Mouse (Mus musculus) CH12.LX (cell line): ENCODE data around the gene Pgm3. TPM values are rescaled to one million over a fixed set of nuclear protein-coding genes. Genes with fewer than 3 reads are reported as not detected.
A peak's percentile ranks its signal among the peaks of the same experiment; 100 is the strongest.

ENCODE experiments used
- DNase-seq: peaks from one replicate; pipeline ENCODE4 v3.0.0-alpha.2; 2013; ENCODE audit errors: extremely low read depth
- H3K27ac ChIP-seq: 2 replicates; pipeline ENCODE4 v1.5.1; 2012; ENCODE audit warnings: low read depth, mild to moderate bottlenecking, control low read depth, moderate library complexity; ENCODE audit not compliant: insufficient read depth
- H3K27me3 ChIP-seq: replicated peaks from 2 replicates; pipeline ENCODE3; 2012; ENCODE audit warnings: inconsistent platforms
- H3K36me3 ChIP-seq, 2 experiments: replicated peaks in 1 of 2; 2 replicates each; pipeline versions ENCODE3 to v1.6.1; 2012; ENCODE audit warnings: inconsistent platforms in 1 of 2, low read length in 1 of 2, mild to moderate bottlenecking in 1 of 2, mixed read lengths in 1 of 2, moderate library complexity in 1 of 2; ENCODE audit not compliant: control insufficient read depth in 1 of 2, insufficient read depth in 1 of 2
- H3K4me1 ChIP-seq, 2 experiments: 2 replicates each; pipeline ENCODE4 v1.6.1; 2012; ENCODE audit warnings: inconsistent platforms in 1 of 2, moderate library complexity in 1 of 2; ENCODE audit not compliant: insufficient read depth in 2 of 2, control insufficient read depth in 1 of 2
- H3K4me2 ChIP-seq: 2 replicates; pipeline ENCODE4 v1.6.1; 2012; ENCODE audit warnings: low read depth, mild to moderate bottlenecking, control low read depth; ENCODE audit not compliant: poor library complexity, insufficient read depth, severe bottlenecking
- H3K4me3 ChIP-seq, 3 experiments: fragments of 150-350 bp in 1 of 3; sonication (generic) in 1 of 3; replicated peaks in 1 of 3; 2 replicates each; pipeline versions ENCODE3 to v1.5.1; 2011 to 2012; ENCODE audit warnings: low read depth in 2 of 3, low read length in 2 of 3, mild to moderate bottlenecking in 2 of 3, moderate library complexity in 2 of 3, control low read depth in 1 of 3, improper control_type of control experiment in 1 of 3, inconsistent platforms in 1 of 3, mixed read lengths in 1 of 3; ENCODE audit not compliant: poor library complexity in 1 of 3
- H3K79me2 ChIP-seq: replicated peaks from 2 replicates; pipeline ENCODE4 v1.6.1; 2012; ENCODE audit warnings: mild to moderate bottlenecking, moderate library complexity; ENCODE audit not compliant: control insufficient read depth, poor library complexity, insufficient read depth, severe bottlenecking; ENCODE audit errors: extremely low read depth
- H3K9ac ChIP-seq: 2 replicates; pipeline ENCODE4 v1.6.1; 2012; ENCODE audit warnings: low read depth, mild to moderate bottlenecking, control low read depth, moderate library complexity; ENCODE audit not compliant: insufficient read depth
- H3K9me3 ChIP-seq: replicated peaks from 2 replicates; pipeline ENCODE3; 2012; ENCODE audit warnings: low read length, inconsistent platforms, mixed read lengths
- CHD1 ChIP-seq: IDR thresholded peaks from 2 replicates; pipeline ENCODE4 v1.6.1; 2012; ENCODE audit warnings: low read depth, low read length, improper control_type of control experiment, inconsistent platforms
- ELF1 ChIP-seq: IDR thresholded peaks from 2 replicates; pipeline ENCODE4 v1.6.1; 2014; ENCODE audit warnings: low read depth, mild to moderate bottlenecking, inconsistent platforms, low read length, improper control_type of control experiment
- EP300 ChIP-seq: IDR thresholded peaks from 2 replicates; pipeline ENCODE4 v1.6.1; 2011; ENCODE audit warnings: low read length, improper control_type of control experiment
- ETS1 ChIP-seq: conservative IDR thresholded peaks from 2 replicates; pipeline ENCODE4 v1.6.1; 2012; ENCODE audit warnings: low read depth, mild to moderate bottlenecking, inconsistent platforms, low read length, improper control_type of control experiment, moderate library complexity
- GABPA ChIP-seq: IDR thresholded peaks from 2 replicates; pipeline ENCODE4 v1.6.1; 2012; ENCODE audit warnings: low read depth, low read length, improper control_type of control experiment, inconsistent platforms; ENCODE audit not compliant: insufficient replicate concordance
- IRF4 ChIP-seq: IDR thresholded peaks from 2 replicates; pipeline ENCODE4 v1.6.1; 2014; ENCODE audit warnings: low read depth, mild to moderate bottlenecking, inconsistent platforms, low read length, improper control_type of control experiment
- JUND ChIP-seq: conservative IDR thresholded peaks from 2 replicates; pipeline ENCODE4 v1.6.1; 2011; ENCODE audit warnings: low read depth, low read length, improper control_type of control experiment
- KAT2A ChIP-seq: IDR thresholded peaks from 2 replicates; pipeline ENCODE4 v1.6.1; 2012; ENCODE audit warnings: low read length, improper control_type of control experiment, inconsistent platforms; ENCODE audit not compliant: insufficient replicate concordance
- MAX ChIP-seq: IDR thresholded peaks from 2 replicates; pipeline ENCODE4 v1.6.1; 2011; ENCODE audit warnings: low read length, improper control_type of control experiment
- MEF2A ChIP-seq: IDR thresholded peaks from 2 replicates; pipeline ENCODE4 v1.6.1; 2014; ENCODE audit warnings: low read depth, mild to moderate bottlenecking, inconsistent platforms, low read length, improper control_type of control experiment, borderline replicate concordance
- POLR2A ChIP-seq: IDR thresholded peaks from 2 replicates; pipeline ENCODE4 v1.6.1; 2011; ENCODE audit warnings: low read depth, mild to moderate bottlenecking, improper control_type of control experiment, low read length
- POLR2AphosphoS2 ChIP-seq: IDR thresholded peaks from 2 replicates; pipeline ENCODE4 v1.6.1; 2011; ENCODE audit warnings: low read depth, low read length, improper control_type of control experiment
- RAD21 ChIP-seq: IDR thresholded peaks from 2 replicates; pipeline ENCODE4 v1.6.1; 2011; ENCODE audit warnings: low read depth, mild to moderate bottlenecking, low read length, improper control_type of control experiment, moderate library complexity
- RCOR1 ChIP-seq: conservative IDR thresholded peaks from 2 replicates; pipeline ENCODE4 v1.6.1; 2012; ENCODE audit warnings: low read depth, mild to moderate bottlenecking, inconsistent platforms, low read length, improper control_type of control experiment
- SIN3A ChIP-seq: IDR thresholded peaks from 2 replicates; pipeline ENCODE4 v1.6.1; 2012; ENCODE audit warnings: low read length, improper control_type of control experiment, inconsistent platforms
- TCF12 ChIP-seq: IDR thresholded peaks from 2 replicates; pipeline ENCODE4 v1.6.1; 2014; ENCODE audit warnings: low read depth, mild to moderate bottlenecking, inconsistent platforms, low read length, improper control_type of control experiment
- UBTF ChIP-seq: IDR thresholded peaks from 2 replicates; pipeline ENCODE4 v1.6.1; 2012; ENCODE audit warnings: low read depth, mild to moderate bottlenecking, inconsistent platforms, low read length, improper control_type of control experiment, moderate library complexity
- USF1 ChIP-seq: IDR thresholded peaks from 2 replicates; pipeline ENCODE4 v1.6.1; 2014; ENCODE audit warnings: low read depth, mild to moderate bottlenecking, inconsistent platforms, low read length, improper control_type of control experiment
- USF2 ChIP-seq: conservative IDR thresholded peaks from 2 replicates; pipeline ENCODE4 v1.6.1; 2011; ENCODE audit warnings: low read depth, low read length, improper control_type of control experiment
- ZMIZ1 ChIP-seq: IDR thresholded peaks from 2 replicates; pipeline ENCODE4 v1.6.1; 2012; ENCODE audit warnings: low read depth, mild to moderate bottlenecking, inconsistent platforms, low read length, improper control_type of control experiment
- ZNF384 ChIP-seq: IDR thresholded peaks from 2 replicates; pipeline ENCODE4 v1.6.1; 2012; ENCODE audit warnings: low read depth, low read length, improper control_type of control experiment, inconsistent platforms
- dilution Hi-C: fragments of 300-500 bp; cut with MboI; formaldehyde crosslinking; loops from 2 replicates; pipeline ENCODE4 v1.14.3; 2020; ENCODE audit warnings: low sequenced_read_pairs; ENCODE audit not compliant: extremely low pct_unique_long_range_greater_than_20kb, extremely low pct_ligation_motif_present
- in situ Hi-C: fragments of 300-500 bp; cut with MboI; formaldehyde crosslinking; loops from 3 replicates; pipeline ENCODE4 v1.14.3; 2019; ENCODE audit warnings: low sequenced_read_pairs, low pct_ligation_motif_present, low pct_unique_long_range_greater_than_20kb, mixed read lengths
- polyA plus RNA-seq: library from polyadenylated mRNA; unstranded; fragments of >175 nt; gene quantifications from 2 replicates; pipeline ENCODE4 v1.2.1, GENCODE M21; 2012; ENCODE audit warnings: low read depth; ENCODE audit not compliant: insufficient read length
- total RNA-seq, 2 experiments: library from RNA; depleted of rRNA; stranded (reverse); fragments of 300-350 nt in 1 of 2; fragments of >200 nt in 1 of 2; gene quantifications; 2 replicates each; pipeline ENCODE4 v1.2.3; 2012 to 2014

Gene Pgm3
- total and polyA plus RNA-seq, 3 experiments: 27.4 to 31.5 (median 28.8) TPM

DNA sequence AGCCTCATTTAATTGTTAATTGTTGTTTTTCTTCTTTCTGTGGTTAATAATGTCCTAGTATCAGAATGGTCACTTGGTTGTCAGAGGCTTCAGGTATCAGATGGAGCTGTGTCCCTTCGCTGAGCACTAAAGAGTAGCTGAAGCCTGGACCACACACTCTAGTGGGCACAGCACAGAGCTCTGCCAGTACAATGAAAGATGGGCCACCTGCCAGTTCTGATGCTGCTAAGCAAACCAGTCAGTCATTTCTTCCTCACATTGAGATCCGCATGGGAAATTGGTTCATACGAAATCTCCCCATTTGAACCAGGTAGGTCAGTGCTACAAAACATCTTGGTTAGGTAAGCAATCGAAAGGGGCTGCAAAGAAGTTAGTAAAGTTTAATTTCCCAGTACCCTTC, 17.0 kb downstream of the Pgm3 start:
- Histone ChIP-seq H3K79me2 (no peaks in the 10 kb centered on the region), H3K27ac (no peak overlapping the region), H3K9me3 (no peaks in the 10 kb centered on the region), H3K27me3 (no peaks in the 10 kb centered on the region)
- DNase-seq: no peak
- TF ChIP-seq IRF4 (no peak), RAD21 (no peak), GABPA (no peak), UBTF (no peak), USF1 (no peak), USF2 (no peak), MAX (no peak), POLR2AphosphoS2 (no peak), KAT2A (no peak), ETS1 (no peak), EP300 (no peak)
- TF ChIP-seq, all 38 proteins: peak for 0
- no peak overlapping the region for H3K4me3 ChIP-seq
- H3K4me1 ChIP-seq: no peaks in the 10 kb centered on the region
- in situ Hi-C loops: loop anchor here (25.0 kb wide), 1 partner anchor 817 kb away; the partner anchor contains the start of gene Ibtk
- no peak overlapping the region for H3K4me2 ChIP-seq
- H3K9ac ChIP-seq: no peak overlapping the region
- H3K36me3 ChIP-seq: peaks cover 62 to 91% of the 10 kb centered on the region in 2 experiments
- dilution Hi-C loops: no loop called here

DNA sequence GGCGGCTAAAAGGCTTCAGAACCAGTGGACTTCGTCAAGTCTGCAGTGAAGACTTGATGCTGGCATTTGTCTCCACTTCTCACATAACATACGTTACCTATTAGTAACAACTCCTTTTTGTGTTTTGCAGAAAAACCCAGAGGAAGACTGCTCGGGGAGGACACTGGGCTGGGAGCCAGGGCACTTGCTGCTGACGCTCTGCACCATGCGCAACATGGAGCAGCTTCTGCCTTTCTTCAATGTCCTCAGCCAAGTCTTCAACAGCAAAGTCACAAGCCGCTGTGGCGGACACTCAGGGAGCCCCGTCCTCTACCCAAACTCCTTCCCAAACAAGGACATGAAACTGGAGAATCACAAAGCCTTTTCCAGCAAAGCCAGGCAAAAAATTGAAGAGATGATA, 17.8 kb downstream of the Pgm3 start:
- Histone ChIP-seq H3K4me2 (no peak overlapping the region), H3K36me3 (peaks cover 66 to 90% of the 10 kb centered on the region in 2 experiments), H3K27me3 (no peaks in the 10 kb centered on the region), H3K9ac (no peak overlapping the region), H3K27ac (no peak overlapping the region), H3K4me1 (no peaks in the 10 kb centered on the region), H3K4me3 (no peak overlapping the region), H3K79me2 (no peaks in the 10 kb centered on the region), H3K9me3 (no peaks in the 10 kb centered on the region)
- TF ChIP-seq POLR2AphosphoS2 (0 out of 2 replicates have a peak, but pooled peaks have one; percentile 24), TCF12 (no peak), RCOR1 (no peak)
- in situ Hi-C loops (loop anchor here (25.0 kb wide), 1 partner anchor 817 kb away; the partner anchor contains the start of gene Ibtk), dilution Hi-C loops (no loop called here)
- no peak for DNase-seq

DNA sequence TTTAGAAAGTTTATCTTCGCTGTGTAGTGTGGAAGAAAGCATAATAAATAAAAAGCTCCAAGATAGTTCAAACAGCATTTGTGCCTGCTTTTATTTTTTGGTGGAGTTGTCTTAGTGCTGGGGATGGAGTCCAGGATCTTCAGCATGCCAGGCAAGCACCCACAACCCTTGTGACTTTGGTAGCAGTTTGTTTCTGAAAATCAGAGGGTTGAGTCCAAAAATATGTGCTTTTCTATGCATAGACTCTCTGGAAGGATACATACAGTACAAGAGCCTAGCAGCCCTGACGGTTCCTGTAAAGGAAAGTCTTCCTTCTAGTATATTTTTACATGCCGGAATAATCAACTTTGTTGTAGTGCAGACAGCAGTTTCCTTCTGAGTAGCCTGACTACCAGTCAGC, 20.9 kb downstream of the Pgm3 start:
- Histone ChIP-seq H3K9me3 (no peaks in the 10 kb centered on the region), H3K4me1 (no peaks in the 10 kb centered on the region), H3K27ac (no peak overlapping the region), H3K4me3 (no peak overlapping the region), H3K27me3 (no peaks in the 10 kb centered on the region), H3K9ac (no peak overlapping the region), H3K36me3 (peaks cover 62 to 86% of the 10 kb centered on the region in 2 experiments), H3K4me2 (no peak overlapping the region), H3K79me2 (no peaks in the 10 kb centered on the region)
- no peak for DNase-seq
- dilution Hi-C loops: no loop called here
- no peak for TF ChIP-seq ELF1
- TF ChIP-seq TCF12: no peak
- TF ChIP-seq SIN3A: no peak
- TF ChIP-seq GABPA: no peak
- TF ChIP-seq USF1: no peak
- TF ChIP-seq RCOR1: no peak
- no peak for TF ChIP-seq JUND
- TF ChIP-seq ZMIZ1: no peak
- no peak for TF ChIP-seq MEF2A
- no peak for TF ChIP-seq RAD21
- TF ChIP-seq ZNF384: no peak
- TF ChIP-seq CHD1: no peak
- TF ChIP-seq POLR2A: no peak
- TF ChIP-seq MAX: no peak
- in situ Hi-C loops: loop anchor here (25.0 kb wide), 1 partner anchor 813 kb away; the partner anchor contains the start of gene Ibtk
